Mouse (Mus musculus) embryo, embryonic 10 days (tissue): ENCODE measurements around the gene Rnf212.
"Not testable (repeated sequence)": the region's sequence is repeated elsewhere in the genome, so short reads cannot be mapped to it uniquely, and the experiment has no call there.

Experiments used
- DNase-seq: peaks from one replicate; pipeline ENCODE4 v3.0.0-alpha.2; 2015; ENCODE audit warnings: low spot score

The Rnf212 gene

DNA sequence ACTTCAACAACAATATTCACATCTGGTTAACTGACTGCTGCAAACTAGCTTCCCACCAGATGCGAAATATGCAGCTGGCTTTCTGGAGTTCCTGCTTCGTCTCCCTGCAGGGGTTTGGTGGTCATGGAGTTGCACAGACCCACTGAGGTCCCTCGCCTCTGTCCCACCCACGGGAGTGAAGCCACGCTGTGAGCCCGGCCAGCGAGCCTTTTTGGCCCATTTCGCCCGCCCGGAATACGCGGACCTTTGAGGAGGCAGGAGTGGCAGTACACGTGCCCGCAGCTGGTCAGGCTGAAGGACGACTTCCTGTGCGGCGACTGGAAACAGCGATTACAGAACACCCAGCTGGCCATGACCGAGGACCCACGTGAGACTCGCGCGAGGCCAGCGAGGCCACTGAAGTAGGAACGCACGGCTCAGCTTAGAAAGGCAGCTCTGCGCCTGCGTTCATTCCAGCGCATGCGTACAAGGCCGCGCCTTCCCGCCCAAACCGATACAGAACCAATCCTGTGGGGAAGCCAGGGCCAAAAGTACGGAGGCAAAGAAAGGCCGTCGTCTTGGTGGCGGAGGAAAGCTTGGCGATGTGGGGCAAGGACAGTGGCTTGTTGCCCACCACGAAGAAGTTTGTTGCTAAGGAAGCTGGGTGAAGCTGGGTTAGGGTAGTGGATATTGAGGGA lies at the start of gene Rnf212:
TSS of gene Rnf212 (minus strand) at position 353 of the 677 bp plus-strand sequence.
- no peak for DNase-seq

GRCm38 (mm10) chr5:108823276-108823675 lies 48.5 kb upstream of the Rnf212 start:
- no peak for DNase-seq

- not testable (repeated sequence) for DNase-seq
Measured at GRCm38 (mm10) chr5:108808750-108809149, 34.0 kb upstream of the Rnf212 start, which contains the start of gene Vmn2r8. Gene Vmn2r8 (minus strand): TSS chr5:108808850.

GRCm38 (mm10) chr5:108803646-108804045 lies 28.9 kb upstream of the Rnf212 start:
- DNase-seq = no peak

DNA sequence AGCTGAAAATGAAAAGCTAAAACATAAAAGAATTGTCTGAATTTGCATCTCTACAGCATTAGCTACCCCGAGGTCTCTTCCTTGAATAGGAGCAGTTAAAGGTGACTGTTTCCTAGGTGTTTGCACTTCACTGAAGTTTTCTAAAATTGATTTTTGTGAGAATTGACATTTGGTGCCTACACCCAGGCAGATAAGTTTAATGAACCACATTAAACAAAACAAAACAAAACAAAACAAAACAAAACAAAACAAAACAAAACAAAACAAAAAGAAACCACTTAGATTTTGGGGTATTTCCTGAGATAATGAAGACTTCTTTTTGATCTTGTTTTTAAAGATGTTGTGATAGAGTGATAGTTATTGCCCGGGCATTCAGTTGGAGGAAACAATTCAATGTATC lies 20.5 kb upstream of the Rnf212 start, which contains the start of gene Tmed11:
TSS of gene Tmed11 (minus strand) at position 101 of the 400 bp plus-strand sequence.
- not testable (repeated sequence) for DNase-seq

- DNase-seq = peak; percentile 44
Measured at GRCm38 (mm10) chr5:108790385-108790784, 15.6 kb upstream of the Rnf212 start.

- DNase-seq = no peak
Measured at GRCm38 (mm10) chr5:108760002-108760401, 14.8 kb downstream of the Rnf212 start.

GRCm38 (mm10) chr5:108758396-108758795 lies 16.4 kb downstream of the Rnf212 start:
- peak; percentile 5 for DNase-seq

GRCm38 (mm10) chr5:108751258-108751657 lies 23.5 kb downstream of the Rnf212 start:
- DNase-seq = not testable (repeated sequence)

GRCm38 (mm10) chr5:108750328-108751210 lies 24.2 kb downstream of the Rnf212 start:
- DNase-seq = no peak

GRCm38 (mm10) chr5:108744629-108745028 lies 30.2 kb downstream of the Rnf212 start:
- DNase-seq = no peak

DNA sequence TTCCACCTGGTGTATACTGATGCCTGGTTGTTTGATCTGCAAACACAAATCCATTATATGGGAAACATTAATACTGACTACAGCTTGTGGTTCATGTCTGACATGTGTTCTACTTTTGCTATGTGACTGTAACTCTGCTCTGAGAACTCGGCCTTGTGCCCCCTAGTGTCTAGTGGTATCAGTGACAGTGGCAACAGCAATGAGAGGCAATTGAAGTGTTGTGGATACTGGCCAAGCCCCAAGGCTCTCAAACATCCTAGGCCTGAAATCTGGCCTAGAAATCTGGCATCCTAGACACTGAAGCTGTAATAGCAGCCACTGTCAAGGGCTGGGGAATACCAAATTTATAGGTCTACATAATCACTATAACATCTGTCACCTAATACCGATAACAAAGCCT lies 30.9 kb downstream of the Rnf212 start:
- DNase-seq = no peak

- DNase-seq = no peak
Measured at GRCm38 (mm10) chr5:108742596-108742995, 32.2 kb downstream of the Rnf212 start.

DNA sequence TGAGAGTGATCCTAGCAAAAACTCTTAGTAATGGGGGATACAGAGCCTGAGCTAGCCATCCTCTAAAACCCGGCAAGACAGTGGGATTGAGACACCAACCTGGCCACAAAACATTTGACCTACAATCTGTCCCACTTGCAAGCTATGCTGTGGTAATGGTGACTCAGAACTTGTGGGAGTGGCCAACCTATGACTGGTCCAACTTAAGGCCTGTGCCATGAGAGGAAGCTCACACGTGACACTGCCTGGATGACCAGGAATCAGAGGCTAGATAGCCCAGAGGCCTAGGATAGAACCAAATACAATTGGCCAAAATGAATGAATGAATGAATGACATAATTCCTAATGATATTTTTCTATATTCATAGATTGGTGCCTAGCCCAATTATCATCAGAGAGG lies 32.9 kb downstream of the Rnf212 start:
- DNase-seq = no peak

DNA sequence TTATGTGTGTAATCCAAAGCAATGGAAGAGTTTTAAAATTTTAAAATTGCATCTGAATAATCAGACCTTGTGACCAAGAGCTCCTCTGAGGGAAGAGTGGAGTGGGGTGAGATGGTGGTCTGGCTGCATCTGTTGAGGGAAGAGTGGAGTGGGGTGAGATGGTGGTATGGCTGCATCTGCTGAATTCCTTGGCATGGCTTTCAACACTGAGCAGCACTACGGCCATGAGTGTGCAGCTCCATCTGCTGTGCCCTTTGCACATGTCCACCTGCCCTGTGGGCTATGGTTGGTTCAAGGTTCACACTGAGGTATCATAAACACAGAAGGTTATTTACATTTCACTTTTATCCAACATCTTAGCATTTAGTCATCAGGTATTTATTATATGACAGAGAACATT lies 47.4 kb downstream of the Rnf212 start:
- DNase-seq = no peak

GRCm38 (mm10) chr5:108726557-108727248 lies 48.1 kb downstream of the Rnf212 start:
- peak; percentile 89 for DNase-seq

DNA sequence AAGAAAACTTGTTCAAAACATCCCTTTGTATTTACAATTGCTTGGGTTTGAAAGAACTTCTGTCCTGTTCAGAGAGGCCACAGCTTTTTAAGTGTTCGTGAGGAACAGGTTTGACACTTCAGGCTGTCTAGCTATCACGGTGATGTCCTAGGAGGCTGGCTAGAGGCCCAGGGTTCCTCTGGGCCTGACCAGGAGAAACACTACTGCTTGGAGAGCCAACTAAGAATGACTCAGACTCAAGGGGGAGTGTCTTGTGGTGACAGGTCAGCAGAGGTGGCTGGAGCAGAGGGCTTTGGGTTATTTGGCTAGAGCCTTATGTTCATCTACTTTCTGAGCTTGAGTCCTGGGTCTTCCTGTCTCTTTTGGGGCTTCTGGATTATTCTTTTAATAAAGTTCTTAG lies 50.8 kb downstream of the Rnf212 start:
- no peak for DNase-seq

DNA sequence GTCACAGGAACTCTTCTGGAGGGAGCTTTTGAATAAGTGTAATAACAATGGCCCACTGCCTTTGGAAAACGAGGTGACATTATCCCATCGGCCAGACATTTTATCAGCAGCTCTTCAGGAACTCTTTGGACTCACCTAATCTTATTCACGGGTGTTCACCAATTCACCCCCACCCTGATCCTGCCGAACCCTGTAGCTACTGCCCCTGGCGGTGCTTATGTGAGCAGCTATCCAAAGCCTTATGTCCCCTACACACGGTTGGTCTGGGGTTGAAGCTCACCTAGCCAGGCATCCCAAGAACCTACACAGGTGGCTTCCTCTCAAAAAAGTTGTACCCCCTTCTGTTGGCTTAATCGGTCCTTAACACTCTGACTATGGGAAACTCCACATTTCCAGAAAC lies 55.0 kb downstream of the Rnf212 start:
- no peak for DNase-seq

DNA sequence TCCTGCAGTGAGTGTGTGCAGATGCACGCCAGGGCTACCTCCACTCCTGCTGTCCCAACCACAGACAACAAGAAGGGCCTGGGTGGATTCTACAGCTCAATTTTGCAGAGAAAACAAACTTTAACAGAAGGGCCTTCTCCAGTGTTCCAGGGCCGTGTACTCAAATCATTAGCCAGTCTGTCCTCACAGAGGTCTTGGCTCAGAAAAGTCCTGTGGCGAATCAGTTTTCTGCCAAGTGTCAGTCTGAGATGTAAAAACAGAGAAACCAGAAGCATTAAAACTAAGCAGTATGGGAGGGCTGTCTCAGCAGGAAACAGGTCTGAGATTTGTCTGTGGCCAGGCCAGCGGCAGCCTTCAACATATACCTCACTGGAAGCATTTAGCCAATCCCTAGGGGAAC lies 56.7 kb downstream of the Rnf212 start:
- no peak for DNase-seq

GRCm38 (mm10) chr5:108715974-108716373 lies 58.8 kb downstream of the Rnf212 start:
- no peak for DNase-seq

- DNase-seq = no peak
Measured at GRCm38 (mm10) chr5:108714149-108714548, 60.6 kb downstream of the Rnf212 start.

- no peak for DNase-seq
Measured at GRCm38 (mm10) chr5:108713691-108714090, 61.1 kb downstream of the Rnf212 start.
